Comparison of ENCODE assay signal across 7 mouse cellular contexts in genomic region chr10:111422057-111422456, GRCm38 (mm10). TPM values are rescaled to one million over a fixed set of nuclear protein-coding genes. Genes with fewer than 3 reads are reported as not detected.
A peak's percentile ranks its signal among the peaks of the same experiment; 100 is the strongest.
DNase-seq lines count a peak whose midpoint lies in the region; ATAC-seq and TF ChIP-seq lines count a peak whose summit lies in the region.

No protein-coding gene starts in this region.

- 17% methylated on average over 6 of the region's 6 CpGs for WGBS in intestine, embryonic 14.5 days

- H3K4me2 ChIP-seq in intestine, embryonic 14.5 days (ENCODE audit: low read length), result peak overlapping the region; percentile 29

- H3K27ac ChIP-seq in bone marrow macrophage, adult 2 months (ENCODE audit: insufficient read depth, low read depth, low read length), result peak overlapping the region; percentile 7; the same call in 1 of the 2 replicates
- H3K27ac ChIP-seq in intestine, embryonic 14.5 days (ENCODE audit: low read depth), result no peak overlapping the region

- peak; percentile 65 for DNase-seq in ES-CJ7 (ENCODE audit: low read depth, low spot score)
- no peak for DNase-seq in intestine, embryonic 14.5 days (ENCODE audit: low spot score)
- DNase-seq in naive thymus-derived CD4-positive, alpha-beta T cell, adult 2 months (ENCODE audit: low read depth), result peak; percentile 41
- DNase-seq in cerebellum, adult 9-11 months, result no peak
- no peak for DNase-seq in urinary bladder, adult 2 months (ENCODE audit: low spot score)
- no peak for DNase-seq in layer of hippocampus, adult 18-20 months (ENCODE audit: low spot score in 2 of 2)

- peaks cover 13% of the 10 kb centered on the region for H3K4me1 ChIP-seq in bone marrow macrophage, adult 2 months (ENCODE audit: control insufficient read depth, insufficient read depth, low read length)
- peaks cover 5% of the 10 kb centered on the region; the same call in 1 of the 2 replicates for H3K4me1 ChIP-seq in intestine, embryonic 14.5 days (replicated peaks; ENCODE audit: control insufficient read depth, insufficient read depth, low read length)

- H3K27me3 ChIP-seq in intestine, embryonic 14.5 days (replicated peaks; ENCODE audit: control insufficient read depth, insufficient read depth, low read length), result no peaks in the 10 kb centered on the region

- TF ChIP-seq CTCF in bone marrow macrophage, adult 2 months (IDR thresholded peaks at IDR 0.05; ENCODE audit: low read depth, low read length), result no peak

- no peak overlapping the region for H3K4me3 ChIP-seq in bone marrow macrophage, adult 2 months (ENCODE audit: insufficient read depth, low read length)
- no peak overlapping the region for H3K4me3 ChIP-seq in intestine, embryonic 14.5 days (ENCODE audit: low read depth, low read length)

- H3K9ac ChIP-seq in intestine, embryonic 14.5 days (ENCODE audit: low read length), result no peak overlapping the region

- TF ChIP-seq POLR2A in bone marrow macrophage, adult 2 months (IDR thresholded peaks at IDR 0.05; ENCODE audit: borderline replicate concordance, low read depth, low read length), result no peak

- peak; percentile 43; the same call in 1 of the 2 replicates for ATAC-seq in intestine, embryonic 14.5 days (replicated peaks; ENCODE audit: low FRiP score, low TSS enrichment, low read depth)

- no peaks in the 10 kb centered on the region for H3K36me3 ChIP-seq in intestine, embryonic 14.5 days (ENCODE audit: control insufficient read depth, insufficient read depth, low read length)

- H3K9me3 ChIP-seq in intestine, embryonic 14.5 days (ENCODE audit: control insufficient read depth, low read length), result no peaks in the 10 kb centered on the region

RNA-seq across cellular contexts. Expression of gene Nap1l1, which starts 51.0 kb away (rescaled TPM):
- polyA plus RNA-seq in bone marrow macrophage, adult 2 months (2012; ENCODE audit: insufficient read depth, insufficient read length, missing spikeins), result 438 and 464 TPM in 2 replicates
- 248 and 249 TPM in 2 replicates for polyA plus RNA-seq in intestine, embryonic 14.5 days (2014; fragmentation: Nextera tagmentation; extraction: Ambion mirVana)
- polyA plus RNA-seq in urinary bladder, adult 2 months (2012; rRNA removed), result 118 and 150 TPM in 2 replicates
- 100 to 1,000 TPM; 154 to 161 TPM for total RNA-seq in layer of hippocampus, adult 18-20 months (2021)

Comparison
In these comparisons a context has a peak if more than half of its experiments do, and no peak if none do; other contexts are left out.
1. DNase-seq: peak in ES-CJ7 (single experiment) and naive thymus-derived CD4-positive, alpha-beta T cell, adult 2 months (single experiment); none in intestine, embryonic 14.5 days (single experiment), cerebellum, adult 9-11 months (single experiment), urinary bladder, adult 2 months (single experiment) and layer of hippocampus, adult 18-20 months (0 of 2).